Mouse (Mus musculus) ES-E14 (cell line): ENCODE data around the gene Cnpy1. TPM values are rescaled to one million over a fixed set of nuclear protein-coding genes. Genes with fewer than 3 reads are reported as not detected.

Experiments used
- DNase-seq: peaks from one replicate; pipeline ENCODE4 v3.0.0-alpha.2; 2013; ENCODE audit warnings: low read depth, low spot score
- H3K27ac ChIP-seq: 2 replicates; pipeline ENCODE4 v1.5.1; 2012; ENCODE audit warnings: low read depth, mild to moderate bottlenecking, low read length, moderate library complexity, mixed read lengths; ENCODE audit not compliant: poor library complexity, insufficient read depth, severe bottlenecking
- H3K36me3 ChIP-seq: 2 replicates; pipeline ENCODE4 v1.6.1; 2012; ENCODE audit warnings: mild to moderate bottlenecking, low read length, moderate library complexity, mixed read lengths; ENCODE audit not compliant: control insufficient read depth, poor library complexity, insufficient read depth, severe bottlenecking
- H3K4me1 ChIP-seq, 2 experiments: fragments of 150-350 bp in 1 of 2; sonication (generic) in 1 of 2; 2 replicates each; pipeline ENCODE4 v1.6.1; 2012; ENCODE audit warnings: low read length in 2 of 2, mild to moderate bottlenecking in 1 of 2, mixed read lengths in 1 of 2; ENCODE audit not compliant: control insufficient read depth in 2 of 2, insufficient read depth in 2 of 2, poor library complexity in 1 of 2
- H3K4me3 ChIP-seq, 2 experiments: fragments of 150-350 bp in 1 of 2; sonication (generic) in 1 of 2; 2 replicates each; pipeline ENCODE4 v1.5.1; 2012; ENCODE audit warnings: low read length in 2 of 2, low read depth in 1 of 2, mild to moderate bottlenecking in 1 of 2, mixed read lengths in 1 of 2; ENCODE audit not compliant: insufficient read depth in 1 of 2, poor library complexity in 1 of 2, severe bottlenecking in 1 of 2
- H3K9ac ChIP-seq: 2 replicates; pipeline ENCODE4 v1.6.1; 2012; ENCODE audit warnings: low read depth, mild to moderate bottlenecking, low read length, mixed read lengths; ENCODE audit not compliant: poor library complexity, insufficient read depth, severe bottlenecking
- H3K9me3 ChIP-seq: fragments of 150-350 bp; sonication (generic); 2 replicates; pipeline ENCODE4 v1.6.1; 2012; ENCODE audit warnings: low read depth, mild to moderate bottlenecking, low read length; ENCODE audit not compliant: control insufficient read depth, insufficient read depth
- CHD2 ChIP-seq: IDR thresholded peaks from 2 replicates; pipeline ENCODE4 v1.6.1; 2014; ENCODE audit warnings: mild to moderate bottlenecking, low read depth, low read length, inconsistent platforms
- HCFC1 ChIP-seq: IDR thresholded peaks from 2 replicates; pipeline ENCODE4 v1.6.1; 2012; ENCODE audit warnings: low read length, inconsistent platforms, borderline replicate concordance; ENCODE audit not compliant: insufficient read depth
- MAFK ChIP-seq: IDR thresholded peaks from 2 replicates; pipeline ENCODE4 v1.6.1; 2014; ENCODE audit warnings: mild to moderate bottlenecking, low read depth, low read length, inconsistent platforms; ENCODE audit not compliant: insufficient read depth
- ZC3H11A ChIP-seq: IDR thresholded peaks from 2 replicates; pipeline ENCODE4 v1.6.1; 2012; ENCODE audit warnings: low read depth, mild to moderate bottlenecking, inconsistent platforms, low read length, borderline replicate concordance
- ZNF384 ChIP-seq: IDR thresholded peaks from 2 replicates; pipeline ENCODE4 v1.6.1; 2012; ENCODE audit warnings: low read depth, low read length, inconsistent platforms
- in situ Hi-C, 2 experiments: fragments of 600-800 bp; cut with MboI; formaldehyde crosslinking; loops; one replicate each; pipeline ENCODE4 v1.15.1; 2025; ENCODE audit warnings: low sequenced_read_pairs in 2 of 2, inconsistent platforms in 1 of 2; ENCODE audit not compliant: unreplicated experiment in 2 of 2
- total RNA-seq: library from RNA; depleted of rRNA; stranded (reverse); fragments of 300-350 nt; gene quantifications from 2 replicates; pipeline ENCODE4 v1.2.3, GENCODE M21; 2012

The Cnpy1 gene
- total RNA-seq, 1 experiment, result 76.9 TPM

GRCm38 (mm10) chr5:28192099-28192454, 53.5 kb downstream of the Cnpy1 start:
- in situ Hi-C loops, result no loop called here
- Histone ChIP-seq H3K4me3 (no peak overlapping the region), H3K9me3 (no peaks in the 10 kb centered on the region), H3K9ac (no peak overlapping the region), H3K27ac (no peak overlapping the region), H3K4me1 (peaks cover 4 to 6% of the 10 kb centered on the region in 2 experiments; a peak in 1 of 4 replicates), H3K36me3 (peaks cover under 1% of the 10 kb centered on the region; the same call in 1 of the 2 replicates)
- TF ChIP-seq MAFK (no peak), ZNF384 (no peak), HCFC1 (no peak), CHD2 (no peak), ZC3H11A (no peak)
- DNase-seq, result no peak

GRCm38 (mm10) chr5:28191201-28192098, 54.2 kb downstream of the Cnpy1 start:
- Histone ChIP-seq H3K4me1 (peaks cover 4 to 6% of the 10 kb centered on the region in 2 experiments; a peak in 1 of 4 replicates), H3K4me3 (no peak overlapping the region), H3K9me3 (no peaks in the 10 kb centered on the region), H3K36me3 (no peaks in the 10 kb centered on the region), H3K9ac (no peak overlapping the region), H3K27ac (no peak overlapping the region)
- TF ChIP-seq MAFK (no peak), ZNF384 (no peak), HCFC1 (no peak), CHD2 (no peak), ZC3H11A (no peak)
- in situ Hi-C loops, result no loop called here
- DNase-seq, result no peak

DNA sequence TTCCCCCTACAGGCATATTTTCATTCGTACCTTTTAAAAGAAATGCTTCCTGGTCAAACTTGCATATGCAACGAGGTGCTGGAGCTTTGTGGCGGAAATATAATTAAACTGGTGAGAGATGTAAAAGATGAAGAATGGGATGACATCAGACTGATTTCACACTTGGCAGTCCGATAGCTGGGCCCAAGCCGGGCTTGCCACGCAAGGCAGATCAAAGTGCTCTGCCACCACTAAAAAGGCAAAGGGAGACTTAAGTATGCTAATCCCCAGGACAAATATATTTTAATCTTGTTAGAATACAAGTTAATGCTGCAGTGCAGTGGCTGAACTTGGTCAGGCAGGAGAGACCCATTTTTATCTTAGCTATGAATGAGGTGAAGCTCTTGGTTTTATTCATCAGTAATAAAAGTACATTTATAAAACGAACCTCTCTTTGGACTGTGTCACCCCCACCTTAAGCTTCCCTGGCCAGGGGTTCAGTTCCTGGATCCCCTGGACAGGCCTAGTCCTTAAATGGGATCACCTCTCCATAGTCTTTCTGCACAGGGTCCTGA, 66.3 kb downstream of the Cnpy1 start:
- H3K4me3 ChIP-seq, result no peak overlapping the region
- no peaks in the 10 kb centered on the region for H3K9me3 ChIP-seq
- in situ Hi-C loops, result no loop called here
- no peak overlapping the region for H3K9ac ChIP-seq
- no peak for DNase-seq
- TF ChIP-seq ZC3H11A, result no peak
- H3K4me1 ChIP-seq, result peaks cover 0 to 5% of the 10 kb centered on the region in 2 experiments; a peak in 2 of 4 replicates
- H3K36me3 ChIP-seq, result no peaks in the 10 kb centered on the region
- H3K27ac ChIP-seq, result no peak overlapping the region

- no peak for DNase-seq
- Histone ChIP-seq H3K9me3 (no peaks in the 10 kb centered on the region), H3K27ac (no peak overlapping the region), H3K4me3 (no peak overlapping the region), H3K9ac (no peak overlapping the region), H3K4me1 (peaks cover 0 to 8% of the 10 kb centered on the region in 2 experiments; a peak in 2 of 4 replicates), H3K36me3 (no peaks in the 10 kb centered on the region)
- TF ChIP-seq CHD2 (no peak), HCFC1 (no peak), MAFK (no peak), ZNF384 (no peak), ZC3H11A (no peak)
- in situ Hi-C loops, result no loop called here
Observed at GRCm38 (mm10) chr5:28178322-28178721, 67.3 kb downstream of the Cnpy1 start.
